Mouse (Mus musculus): ENCODE data around the gene Ldlrap1. TPM values are rescaled to one million over a fixed set of nuclear protein-coding genes. Genes with fewer than 3 reads are reported as not detected.
A peak's percentile ranks its signal among the peaks of the same experiment; 100 is the strongest.

The Ldlrap1 gene
- polyA plus RNA-seq, 1 experiment from 2014 or later: 4.9 TPM

GRCm38 (mm10) chr4:134769891-134770290, 2.1 kb upstream of the Ldlrap1 start:
- no peaks in the 10 kb centered on the region for H3K9me3 ChIP-seq
- H3K4me1 ChIP-seq (replicated peaks): peaks cover 28% of the 10 kb centered on the region
- H3K36me3 ChIP-seq: no peaks in the 10 kb centered on the region
- H3K4me2 ChIP-seq: no peak overlapping the region
- ATAC-seq (ENCODE audit: low read depth): no peak
- H3K27ac ChIP-seq (replicated peaks): no peak overlapping the region
- H3K9ac ChIP-seq: no peak overlapping the region
- peaks cover 54% of the 10 kb centered on the region for H3K27me3 ChIP-seq
- H3K4me3 ChIP-seq: no peak overlapping the region
- WGBS: 78% methylated on average over 7 of the region's 7 CpGs

DNA sequence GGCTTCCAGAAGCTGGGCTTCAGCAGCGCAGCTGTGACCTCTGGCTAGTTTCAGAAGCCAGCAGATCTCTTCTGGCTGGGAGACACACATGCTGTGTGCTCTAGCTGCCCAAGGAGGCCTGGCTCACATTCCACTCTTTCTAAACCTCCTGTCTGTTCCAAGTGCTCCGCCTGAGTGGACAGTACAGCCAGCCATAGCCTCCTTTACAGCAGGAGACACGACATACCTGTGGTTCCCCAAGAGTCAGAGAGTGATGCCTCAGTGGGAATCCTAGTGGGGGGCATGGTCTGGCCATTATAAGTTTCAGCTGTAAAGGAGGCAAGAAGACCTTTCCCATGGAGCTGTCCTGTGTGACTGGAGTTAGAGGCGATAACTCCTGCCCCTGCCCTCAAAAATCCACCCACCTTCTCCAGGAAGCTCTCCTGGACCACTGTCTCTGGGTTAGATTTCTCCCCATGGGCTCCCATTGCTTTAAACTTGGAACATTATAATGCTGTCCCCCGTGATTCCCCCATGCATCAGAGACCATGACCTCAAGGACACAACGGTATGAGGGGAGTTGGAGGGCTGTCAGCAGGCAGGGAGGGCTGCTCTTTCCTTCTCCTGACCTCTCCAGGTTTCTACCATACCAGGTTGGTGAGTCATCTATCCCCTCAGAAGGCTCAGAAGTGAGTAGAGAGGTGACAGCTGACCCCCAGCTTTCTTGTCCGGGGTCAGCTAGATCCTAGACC, 1.4 kb upstream of the Ldlrap1 start:
- no peak for ATAC-seq (ENCODE audit: low read depth)
- Histone ChIP-seq H3K4me3 (no peak overlapping the region), H3K36me3 (no peaks in the 10 kb centered on the region), H3K27ac (replicated peaks) (no peak overlapping the region), H3K27me3 (peaks cover 54% of the 10 kb centered on the region), H3K4me2 (no peak overlapping the region), H3K9ac (no peak overlapping the region), H3K9me3 (no peaks in the 10 kb centered on the region), H3K4me1 (replicated peaks) (peaks cover 28% of the 10 kb centered on the region)
- WGBS: 69% methylated on average over 7 of the region's 7 CpGs

DNA sequence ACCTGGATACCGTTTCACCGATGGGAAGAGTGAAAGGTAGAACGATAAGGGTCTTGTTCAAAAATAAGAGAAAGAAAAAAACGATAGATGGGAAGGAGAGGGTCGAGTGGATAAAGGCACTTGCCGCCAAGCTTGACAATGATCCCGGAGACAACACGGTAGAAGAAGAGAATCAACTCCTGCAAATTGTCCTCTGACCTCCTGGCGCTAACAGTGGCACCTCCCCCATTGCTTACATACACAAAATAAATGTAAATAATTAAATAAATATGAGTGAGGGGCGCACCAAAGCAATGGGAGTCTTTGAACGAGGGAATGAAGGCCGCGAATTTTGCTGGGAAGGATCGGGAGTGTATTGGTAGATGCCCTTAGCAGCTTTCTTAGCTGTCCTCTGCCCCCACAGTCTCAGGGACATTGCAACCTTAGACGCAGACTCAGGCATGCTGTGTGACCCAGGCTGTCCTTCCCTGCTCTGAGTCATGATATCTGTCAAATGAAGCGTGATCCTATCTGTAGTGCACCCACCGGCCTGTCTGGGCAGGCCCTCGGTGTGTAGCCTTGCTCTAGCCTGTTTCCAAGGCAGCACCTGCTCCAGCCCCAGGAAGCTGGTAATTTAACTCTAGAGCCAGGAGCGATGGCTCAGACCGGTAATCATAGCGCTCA, 533 bp upstream of the Ldlrap1 start:
- Histone ChIP-seq H3K4me1 (replicated peaks) (peaks cover 28% of the 10 kb centered on the region), H3K27me3 (peaks cover 54% of the 10 kb centered on the region), H3K27ac (replicated peaks) (no peak overlapping the region), H3K9ac (peak overlapping the region; percentile 71), H3K4me3 (peak overlapping the region; percentile 51), H3K9me3 (no peaks in the 10 kb centered on the region), H3K4me2 (peak overlapping the region; percentile 86), H3K36me3 (no peaks in the 10 kb centered on the region)
- 9% methylated on average over 21 of the region's 21 CpGs for WGBS
- no peak for ATAC-seq (ENCODE audit: low read depth)

DNA sequence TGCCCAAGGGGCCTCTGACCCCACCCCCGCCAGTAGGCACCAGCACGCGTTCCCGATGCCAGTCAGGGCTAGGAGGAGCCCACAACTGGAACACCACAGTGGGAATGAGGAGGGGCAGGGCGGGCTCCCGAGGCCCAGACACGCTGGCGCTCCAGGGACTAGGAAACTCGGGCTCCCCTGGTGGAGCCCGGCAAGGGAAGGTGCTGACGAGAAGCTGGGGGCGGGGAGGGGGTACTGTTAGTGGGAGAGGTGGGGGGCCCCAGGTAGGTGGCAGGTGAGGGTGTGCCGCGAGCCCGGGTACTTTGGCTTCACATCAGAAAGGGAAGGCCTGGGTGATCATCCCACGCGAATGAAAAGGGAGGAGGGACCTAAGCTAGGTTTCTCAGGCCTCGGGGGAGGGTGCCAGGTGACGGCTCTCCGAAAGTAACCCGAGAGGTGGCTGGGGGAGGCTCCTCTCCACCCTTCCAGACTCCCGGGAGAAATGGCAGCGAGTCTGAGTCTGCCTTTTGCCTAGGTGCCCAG, 859 bp downstream of the Ldlrap1 start:
- peaks cover 54% of the 10 kb centered on the region for H3K27me3 ChIP-seq
- no peak overlapping the region for H3K27ac ChIP-seq (replicated peaks)
- peak overlapping the region; percentile 71 for H3K9ac ChIP-seq
- peak overlapping the region; percentile 86 for H3K4me2 ChIP-seq
- H3K36me3 ChIP-seq: no peaks in the 10 kb centered on the region
- ATAC-seq (ENCODE audit: low read depth): no peak
- peak overlapping the region; percentile 51 for H3K4me3 ChIP-seq
- no peaks in the 10 kb centered on the region for H3K9me3 ChIP-seq
- 2% methylated on average over 23 of the region's 23 CpGs for WGBS
- peaks cover 22% of the 10 kb centered on the region for H3K4me1 ChIP-seq (replicated peaks)

DNA sequence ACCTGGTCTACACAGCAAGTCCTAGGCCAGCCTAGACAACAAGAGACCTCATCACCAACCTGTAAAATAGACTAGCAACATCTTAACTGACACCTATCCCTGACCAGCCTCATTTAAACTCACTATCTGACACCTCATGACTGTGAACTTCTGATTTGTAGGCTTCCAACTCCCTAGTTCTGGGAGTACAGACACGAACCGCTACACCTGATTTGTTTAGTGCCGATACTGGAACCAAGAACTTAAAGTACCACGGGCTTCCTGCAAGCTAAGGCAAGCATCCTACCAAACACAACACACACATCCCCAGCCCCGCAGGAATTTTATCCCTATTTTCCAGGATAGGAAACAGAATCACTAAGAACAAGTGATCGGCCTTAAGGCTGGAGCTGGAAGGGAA, 1.5 kb downstream of the Ldlrap1 start:
- no peak overlapping the region for H3K27ac ChIP-seq (replicated peaks)
- peaks cover 54% of the 10 kb centered on the region for H3K27me3 ChIP-seq
- H3K4me3 ChIP-seq: no peak overlapping the region
- ATAC-seq (ENCODE audit: low read depth): no peak
- 73% methylated on average over 6 of the region's 6 CpGs for WGBS
- H3K4me2 ChIP-seq: peak overlapping the region; percentile 86; the same call in 1 of the 2 replicates
- peaks cover 22% of the 10 kb centered on the region for H3K4me1 ChIP-seq (replicated peaks)
- H3K9ac ChIP-seq: 0 out of 2 replicates have a peak overlapping the region, but pooled peaks have one; percentile 71
- no peaks in the 10 kb centered on the region for H3K36me3 ChIP-seq
- H3K9me3 ChIP-seq: no peaks in the 10 kb centered on the region

DNA sequence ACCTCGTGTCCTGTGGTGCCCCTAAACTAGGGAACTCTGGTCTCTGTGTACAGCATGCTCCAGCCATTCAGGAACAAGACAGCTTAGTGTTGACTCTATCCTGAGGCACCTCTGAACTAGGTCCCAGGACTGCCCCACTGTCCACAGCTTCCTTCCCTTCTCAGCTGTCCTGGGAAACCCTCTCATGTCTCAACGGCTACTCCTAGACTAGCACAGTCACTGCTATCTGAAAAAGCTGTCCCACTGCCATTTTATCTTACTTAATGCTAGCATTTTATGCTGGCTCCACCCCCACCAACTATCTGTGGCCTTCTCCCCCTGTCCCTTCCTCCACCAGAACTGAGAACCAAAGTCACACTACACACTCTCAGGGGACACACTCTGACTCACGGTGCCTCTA, 3.5 kb downstream of the Ldlrap1 start:
- 69% methylated on average over 3 of the region's 3 CpGs for WGBS
- H3K36me3 ChIP-seq: no peaks in the 10 kb centered on the region
- no peak overlapping the region for H3K9ac ChIP-seq
- H3K4me3 ChIP-seq: no peak overlapping the region
- H3K27me3 ChIP-seq: peaks cover 42% of the 10 kb centered on the region
- no peaks in the 10 kb centered on the region for H3K9me3 ChIP-seq
- no peak for ATAC-seq (ENCODE audit: low read depth)
- no peak overlapping the region for H3K4me2 ChIP-seq
- peaks cover 25% of the 10 kb centered on the region for H3K4me1 ChIP-seq (replicated peaks)
- H3K27ac ChIP-seq (replicated peaks): no peak overlapping the region

DNA sequence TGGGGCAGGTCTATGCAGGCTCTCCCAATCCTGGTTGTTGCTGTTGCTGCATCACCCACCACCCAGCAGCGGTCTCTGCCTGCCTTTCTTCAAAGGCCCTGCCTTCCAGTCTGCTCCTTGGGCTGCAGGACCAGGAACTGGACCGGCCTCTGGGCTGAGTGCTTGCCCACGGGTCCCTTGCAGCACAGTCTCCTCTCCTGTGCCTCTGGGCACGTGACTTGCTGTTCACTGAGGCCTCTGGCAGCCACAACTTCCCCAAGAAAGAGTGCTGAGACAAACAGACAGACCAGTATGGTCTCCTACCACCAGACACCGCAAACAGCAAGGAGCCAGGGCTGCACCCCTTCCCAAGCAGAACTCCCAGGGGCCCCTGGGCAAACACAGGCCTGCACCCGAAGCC, 5.5 kb downstream of the Ldlrap1 start:
- H3K4me1 ChIP-seq (replicated peaks): peaks cover 12% of the 10 kb centered on the region
- H3K36me3 ChIP-seq: no peaks in the 10 kb centered on the region
- no peak overlapping the region for H3K4me2 ChIP-seq
- H3K27me3 ChIP-seq: peaks cover 23% of the 10 kb centered on the region
- no peak overlapping the region for H3K4me3 ChIP-seq
- no peak for ATAC-seq (ENCODE audit: low read depth)
- H3K27ac ChIP-seq (replicated peaks): no peak overlapping the region
- H3K9me3 ChIP-seq: no peaks in the 10 kb centered on the region
- no peak overlapping the region for H3K9ac ChIP-seq
- 79% methylated on average over 6 of the region's 6 CpGs for WGBS

- ATAC-seq (ENCODE audit: low read depth): no peak
- Histone ChIP-seq H3K36me3 (no peaks in the 10 kb centered on the region), H3K27ac (replicated peaks) (no peak overlapping the region), H3K9me3 (no peaks in the 10 kb centered on the region), H3K27me3 (peaks cover 7% of the 10 kb centered on the region), H3K9ac (no peak overlapping the region), H3K4me3 (no peak overlapping the region), H3K4me1 (replicated peaks) (peaks cover 4% of the 10 kb centered on the region), H3K4me2 (no peak overlapping the region)
- WGBS: 60% methylated on average over 9 of the region's 9 CpGs
Measured at GRCm38 (mm10) chr4:134760793-134761201, 7.0 kb downstream of the Ldlrap1 start.

DNA sequence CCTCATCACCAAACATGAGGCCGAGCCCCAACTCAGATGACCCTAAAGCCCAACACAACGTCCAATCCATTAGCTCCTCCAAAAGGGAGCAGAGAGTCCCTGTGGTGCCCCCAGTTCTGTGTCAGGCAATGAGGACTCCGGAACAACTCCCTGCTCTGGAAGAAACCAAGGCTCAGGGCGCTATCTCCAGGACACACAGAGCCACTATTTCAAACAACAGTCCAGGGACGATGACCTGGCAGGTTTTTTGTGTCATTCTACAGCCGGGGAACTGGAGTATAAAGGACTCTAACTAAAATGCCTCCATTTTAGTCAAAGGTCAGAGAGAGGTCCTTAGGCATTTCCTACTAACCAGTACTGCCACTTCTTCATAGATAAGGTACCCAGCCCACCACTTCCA, 7.5 kb downstream of the Ldlrap1 start:
- 72% methylated on average over 6 of the region's 6 CpGs for WGBS
- H3K9me3 ChIP-seq: no peaks in the 10 kb centered on the region
- H3K4me3 ChIP-seq: no peak overlapping the region
- H3K27ac ChIP-seq (replicated peaks): no peak overlapping the region
- ATAC-seq (ENCODE audit: low read depth): no peak
- peaks cover 4% of the 10 kb centered on the region for H3K4me1 ChIP-seq (replicated peaks)
- H3K4me2 ChIP-seq: no peak overlapping the region
- H3K36me3 ChIP-seq: no peaks in the 10 kb centered on the region
- peaks cover 2% of the 10 kb centered on the region; the same call in 1 of the 2 replicates for H3K27me3 ChIP-seq
- H3K9ac ChIP-seq: no peak overlapping the region

GRCm38 (mm10) chr4:134759564-134759963, 8.3 kb downstream of the Ldlrap1 start:
- no peak overlapping the region for H3K9ac ChIP-seq
- peaks cover 9% of the 10 kb centered on the region for H3K4me1 ChIP-seq (replicated peaks)
- no peak overlapping the region for H3K27ac ChIP-seq (replicated peaks)
- ATAC-seq (ENCODE audit: low read depth): no peak
- H3K4me2 ChIP-seq: no peak overlapping the region
- no peaks in the 10 kb centered on the region for H3K9me3 ChIP-seq
- H3K4me3 ChIP-seq: no peak overlapping the region
- H3K27me3 ChIP-seq: no peaks in the 10 kb centered on the region
- no peaks in the 10 kb centered on the region for H3K36me3 ChIP-seq
- WGBS: 92% methylated on average over 7 of the region's 7 CpGs

GRCm38 (mm10) chr4:134758922-134759321, 8.9 kb downstream of the Ldlrap1 start:
- Histone ChIP-seq H3K4me1 (replicated peaks) (peaks cover 15% of the 10 kb centered on the region), H3K4me3 (no peak overlapping the region), H3K4me2 (no peak overlapping the region), H3K36me3 (no peaks in the 10 kb centered on the region), H3K27ac (replicated peaks) (no peak overlapping the region), H3K9me3 (no peaks in the 10 kb centered on the region), H3K9ac (no peak overlapping the region), H3K27me3 (no peaks in the 10 kb centered on the region)
- 93% methylated on average over 14 of the region's 14 CpGs for WGBS
- ATAC-seq (ENCODE audit: low read depth): no peak

GRCm38 (mm10) chr4:134758367-134758766, 9.5 kb downstream of the Ldlrap1 start:
- no peaks in the 10 kb centered on the region for H3K27me3 ChIP-seq
- H3K4me1 ChIP-seq (replicated peaks): peaks cover 21% of the 10 kb centered on the region
- H3K9ac ChIP-seq: no peak overlapping the region
- 88% methylated on average over 4 of the region's 4 CpGs for WGBS
- no peaks in the 10 kb centered on the region for H3K9me3 ChIP-seq
- no peak overlapping the region for H3K4me3 ChIP-seq
- ATAC-seq (ENCODE audit: low read depth): no peak
- H3K36me3 ChIP-seq: no peaks in the 10 kb centered on the region
- no peak overlapping the region for H3K27ac ChIP-seq (replicated peaks)
- no peak overlapping the region for H3K4me2 ChIP-seq

All from neural tube, embryonic 13.5 days (tissue).